Mouse (Mus musculus): ENCODE results near the gene Rhox3a. TPM values are rescaled to one million over a fixed set of nuclear protein-coding genes. Genes with fewer than 3 reads are reported as not detected.

Rhox3a gene
- polyA plus RNA-seq (2014; fragmentation: Illumina TruSeq; extraction: RNeasy Lipid Tissue Mini Kit (QIAGEN cat#74804); ENCODE audit: low read depth, low replicate concordance) = 0.25 TPM

DNA sequence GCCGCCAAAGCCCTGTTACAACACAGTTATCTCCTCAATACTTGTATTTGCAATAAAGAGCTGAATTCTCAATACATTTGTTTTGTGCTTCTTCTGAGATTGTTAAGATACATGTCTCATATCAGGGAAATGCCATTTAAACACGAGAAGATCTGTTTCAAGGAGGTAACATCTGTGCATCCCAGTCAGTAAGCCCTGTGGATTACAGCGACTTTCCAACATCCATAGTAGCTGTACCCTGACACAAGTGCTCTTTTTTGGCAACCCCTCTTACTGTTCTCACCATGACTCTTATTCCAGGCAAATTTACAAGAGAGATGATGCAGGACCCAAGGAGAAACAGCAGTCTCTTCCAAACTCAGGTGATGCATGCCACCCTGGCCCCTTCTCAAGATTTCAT, at the start of gene Rhox3a:
TSS of gene Rhox3a (plus strand) at position 301 of the 400 bp plus-strand sequence.

DNA sequence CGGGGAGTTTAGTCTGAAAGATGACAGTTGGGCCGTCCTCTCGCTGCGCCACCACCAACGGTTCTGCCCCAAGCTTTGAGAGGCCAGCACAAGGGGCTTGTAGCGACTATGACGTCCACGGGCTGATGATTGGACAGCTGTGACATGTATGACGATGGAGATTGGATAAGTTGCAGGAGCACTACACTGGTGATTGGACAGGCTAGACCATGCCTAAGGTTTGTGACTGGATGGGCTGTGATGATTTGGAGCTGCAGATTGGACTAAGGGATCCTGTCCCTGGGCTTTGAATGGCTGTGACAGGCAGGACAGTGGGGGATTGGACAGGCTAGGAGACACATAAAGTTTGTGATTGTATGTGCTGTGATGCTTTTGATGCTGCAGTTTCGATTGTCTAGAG, 38.8 kb upstream of the Rhox3a start, which contains the start of gene Gm9:
TSS of gene Gm9 (minus strand) at position 101 of the 400 bp plus-strand sequence.

DNA sequence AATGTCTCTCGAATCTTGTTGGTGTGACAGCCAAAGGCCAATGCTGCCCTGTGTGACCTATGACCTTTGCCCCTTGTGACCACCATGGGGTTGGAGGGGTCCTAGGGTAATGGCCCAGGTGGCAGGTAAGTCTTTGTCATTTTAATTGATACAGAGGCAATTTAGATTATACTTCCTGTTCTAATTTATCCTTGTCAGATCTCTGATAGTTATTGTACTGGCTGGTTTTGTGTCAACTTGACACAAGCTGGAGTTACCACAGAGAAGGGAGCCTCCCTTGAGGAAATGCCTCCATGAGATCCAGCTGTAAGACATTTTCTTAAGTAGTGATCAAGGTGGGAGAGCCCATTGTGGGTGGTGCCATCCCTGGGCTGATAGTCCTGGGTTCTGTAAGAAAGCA, 27.6 kb upstream of the Rhox3a start, which contains the start of gene Rhox1:
TSS of gene Rhox1 (minus strand) at position 101 of the 400 bp plus-strand sequence.

DNA sequence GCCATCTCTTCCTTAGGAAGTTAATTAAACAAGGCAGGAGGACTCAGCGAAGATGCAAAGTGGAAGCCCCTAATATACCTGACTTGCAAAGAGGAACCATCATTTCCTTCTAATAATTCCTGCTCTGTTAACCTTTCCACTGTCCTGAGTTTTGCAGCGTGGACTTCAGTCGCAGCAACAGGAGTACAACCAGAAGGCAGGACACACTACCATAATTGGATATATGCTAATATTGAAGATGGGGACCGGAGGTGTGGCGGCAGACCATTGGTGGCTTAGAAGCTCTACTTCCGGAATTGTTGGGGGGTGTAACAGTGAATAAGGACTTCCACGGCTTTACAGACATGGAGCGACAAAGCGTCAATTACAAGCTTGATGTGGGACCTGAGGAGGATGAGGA, 5.0 kb upstream of the Rhox3a start, which contains the start of gene Rhox2a:
TSS of gene Rhox2a (plus strand) at position 301 of the 400 bp plus-strand sequence.

DNA sequence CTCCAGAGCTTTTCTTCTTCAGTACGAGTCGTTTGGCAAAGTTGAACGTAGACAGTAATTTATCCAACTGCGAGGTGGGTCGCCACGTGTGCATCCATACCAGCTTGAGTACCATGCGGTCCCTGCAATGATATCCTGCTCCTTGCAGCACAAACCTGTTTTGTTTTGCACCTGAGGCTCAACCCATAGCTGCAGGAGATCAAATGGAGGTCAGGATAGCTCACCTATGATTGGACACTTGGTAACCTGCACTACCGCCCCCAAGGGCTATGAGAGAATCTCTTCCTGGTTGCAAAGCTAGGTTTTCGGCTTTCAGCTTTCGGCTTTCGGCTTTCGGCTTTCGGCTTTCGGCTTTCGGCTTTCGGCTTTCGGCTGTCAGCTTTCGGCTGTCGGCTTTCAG, 15.3 kb downstream of the Rhox3a start, which contains the start of gene Rhox4a:
TSS of gene Rhox4a (plus strand) at position 301 of the 400 bp plus-strand sequence.

Other genes with a start within 250 kb of the Rhox3a start
- gene Sowahd, start 201.1 kb upstream of the Rhox3a start, polyA plus RNA-seq (2014; fragmentation: Illumina TruSeq; extraction: RNeasy Lipid Tissue Mini Kit (QIAGEN cat#74804); ENCODE audit: low read depth, low replicate concordance) = 1.3 TPM
- 57.6 TPM for gene Rpl39, start 164.5 kb upstream of the Rhox3a start, polyA plus RNA-seq (2014; fragmentation: Illumina TruSeq; extraction: RNeasy Lipid Tissue Mini Kit (QIAGEN cat#74804); ENCODE audit: low read depth, low replicate concordance)
- gene Upf3b, start 139.6 kb upstream of the Rhox3a start, polyA plus RNA-seq (2014; fragmentation: Illumina TruSeq; extraction: RNeasy Lipid Tissue Mini Kit (QIAGEN cat#74804); ENCODE audit: low read depth, low replicate concordance) = 46.5 TPM
- 3.8 TPM for gene Nkap, start 123.1 kb upstream of the Rhox3a start, polyA plus RNA-seq (2014; fragmentation: Illumina TruSeq; extraction: RNeasy Lipid Tissue Mini Kit (QIAGEN cat#74804); ENCODE audit: low read depth, low replicate concordance)
- 29.0 TPM for gene Akap14, start 81.1 kb upstream of the Rhox3a start, polyA plus RNA-seq (2014; fragmentation: Illumina TruSeq; extraction: RNeasy Lipid Tissue Mini Kit (QIAGEN cat#74804); ENCODE audit: low read depth, low replicate concordance)
- 57.3 TPM for gene Ndufa1, start 58.8 kb upstream of the Rhox3a start, polyA plus RNA-seq (2014; fragmentation: Illumina TruSeq; extraction: RNeasy Lipid Tissue Mini Kit (QIAGEN cat#74804); ENCODE audit: low read depth, low replicate concordance)
- gene Rnf113a1, start 58.7 kb upstream of the Rhox3a start, polyA plus RNA-seq (2014; fragmentation: Illumina TruSeq; extraction: RNeasy Lipid Tissue Mini Kit (QIAGEN cat#74804); ENCODE audit: low read depth, low replicate concordance) = not detected
- gene Gm9, start 38.9 kb upstream of the Rhox3a start, polyA plus RNA-seq (2014; fragmentation: Illumina TruSeq; extraction: RNeasy Lipid Tissue Mini Kit (QIAGEN cat#74804); ENCODE audit: low read depth, low replicate concordance) = 14.8 TPM
- not detected for gene Rhox1, start 27.7 kb upstream of the Rhox3a start, polyA plus RNA-seq (2014; fragmentation: Illumina TruSeq; extraction: RNeasy Lipid Tissue Mini Kit (QIAGEN cat#74804); ENCODE audit: low read depth, low replicate concordance)
- 0.46 TPM for gene Rhox2a, start 4.9 kb upstream of the Rhox3a start, polyA plus RNA-seq (2014; fragmentation: Illumina TruSeq; extraction: RNeasy Lipid Tissue Mini Kit (QIAGEN cat#74804); ENCODE audit: low read depth, low replicate concordance)
- not detected for gene Rhox4a, start 15.4 kb downstream of the Rhox3a start, polyA plus RNA-seq (2014; fragmentation: Illumina TruSeq; extraction: RNeasy Lipid Tissue Mini Kit (QIAGEN cat#74804); ENCODE audit: low read depth, low replicate concordance)
- gene Rhox3a2, start 130.1 kb downstream of the Rhox3a start, polyA plus RNA-seq (2014; fragmentation: Illumina TruSeq; extraction: RNeasy Lipid Tissue Mini Kit (QIAGEN cat#74804); ENCODE audit: low read depth, low replicate concordance) = 2.3 TPM
- not detected for gene Rhox4a2, start 140.9 kb downstream of the Rhox3a start, polyA plus RNA-seq (2014; fragmentation: Illumina TruSeq; extraction: RNeasy Lipid Tissue Mini Kit (QIAGEN cat#74804); ENCODE audit: low read depth, low replicate concordance)
- gene Rhox2b, start 162.1 kb downstream of the Rhox3a start, polyA plus RNA-seq (2014; fragmentation: Illumina TruSeq; extraction: RNeasy Lipid Tissue Mini Kit (QIAGEN cat#74804); ENCODE audit: low read depth, low replicate concordance) = not detected
- gene Rhox4b, start 182.6 kb downstream of the Rhox3a start, polyA plus RNA-seq (2014; fragmentation: Illumina TruSeq; extraction: RNeasy Lipid Tissue Mini Kit (QIAGEN cat#74804); ENCODE audit: low read depth, low replicate concordance) = not detected
- gene Rhox2c, start 203.8 kb downstream of the Rhox3a start, polyA plus RNA-seq (2014; fragmentation: Illumina TruSeq; extraction: RNeasy Lipid Tissue Mini Kit (QIAGEN cat#74804); ENCODE audit: low read depth, low replicate concordance) = not detected
- 0.91 TPM for gene Rhox3c, start 208.7 kb downstream of the Rhox3a start, polyA plus RNA-seq (2014; fragmentation: Illumina TruSeq; extraction: RNeasy Lipid Tissue Mini Kit (QIAGEN cat#74804); ENCODE audit: low read depth, low replicate concordance)
- gene Rhox4c, start 230.4 kb downstream of the Rhox3a start, polyA plus RNA-seq (2014; fragmentation: Illumina TruSeq; extraction: RNeasy Lipid Tissue Mini Kit (QIAGEN cat#74804); ENCODE audit: low read depth, low replicate concordance) = not detected
- not detected for gene Rhox2d, start 243.5 kb downstream of the Rhox3a start, polyA plus RNA-seq (2014; fragmentation: Illumina TruSeq; extraction: RNeasy Lipid Tissue Mini Kit (QIAGEN cat#74804); ENCODE audit: low read depth, low replicate concordance)

Measured in testis, adult 10 weeks (tissue).